Mouse (Mus musculus) bone marrow, adult 2 months (tissue): Measurements from ENCODE around the gene Fam118a. TPM values are rescaled to one million over a fixed set of nuclear protein-coding genes. Genes with fewer than 3 reads are reported as not detected.
"Not testable (repeated sequence)": the region's sequence is repeated elsewhere in the genome, so short reads cannot be mapped to it uniquely, and the experiment has no call there.

Experiments used
- H3K27ac ChIP-seq: fragments of 200-500 bp; 2 replicates; pipeline ENCODE4 v1.5.1; 2012; ENCODE audit warnings: low read depth, mild to moderate bottlenecking, control low read depth, inconsistent platforms, low read length; ENCODE audit not compliant: control insufficient read depth, poor library complexity, insufficient read depth
- H3K4me1 ChIP-seq: fragments of 200-500 bp; 2 replicates; pipeline ENCODE4 v1.6.1; 2011; ENCODE audit warnings: low read length; ENCODE audit not compliant: control insufficient read depth, insufficient read depth
- H3K4me3 ChIP-seq: fragments of 200-500 bp; replicated peaks from 2 replicates; pipeline ENCODE3; 2011; ENCODE audit warnings: mild to moderate bottlenecking, low read depth, low read length, control low read depth; ENCODE audit not compliant: control insufficient read depth
- CTCF ChIP-seq: fragments of 200-500 bp; IDR thresholded peaks from 2 replicates; pipeline ENCODE4 v1.5.1; 2011; ENCODE audit warnings: low read length, control low read depth; ENCODE audit not compliant: control insufficient read depth, insufficient read depth
- POLR2A ChIP-seq: fragments of 200-500 bp; IDR thresholded peaks from 2 replicates; pipeline ENCODE4 v1.6.1; 2011; ENCODE audit warnings: low read depth, mild to moderate bottlenecking, control low read depth, low read length, borderline replicate concordance; ENCODE audit not compliant: control insufficient read depth
- WGBS: fragments of 180-500 bp; shearing (Covaris S2); methylation state at CpG from one replicate; pipeline ENCODE4 v1.1.7; 2018; 5-methylcytosine and 5-hydroxymethylcytosine counted together
- polyA plus RNA-seq: library from polyadenylated mRNA; stranded (reverse); fragments of >200 nt; gene quantifications from 2 replicates; pipeline ENCODE4 v1.2.4, GENCODE M21; 2011; ENCODE audit warnings: low replicate concordance; ENCODE audit not compliant: missing spikeins, insufficient read depth, insufficient read length

The Fam118a gene
- polyA plus RNA-seq, 1 experiment = 8.7 TPM

DNA sequence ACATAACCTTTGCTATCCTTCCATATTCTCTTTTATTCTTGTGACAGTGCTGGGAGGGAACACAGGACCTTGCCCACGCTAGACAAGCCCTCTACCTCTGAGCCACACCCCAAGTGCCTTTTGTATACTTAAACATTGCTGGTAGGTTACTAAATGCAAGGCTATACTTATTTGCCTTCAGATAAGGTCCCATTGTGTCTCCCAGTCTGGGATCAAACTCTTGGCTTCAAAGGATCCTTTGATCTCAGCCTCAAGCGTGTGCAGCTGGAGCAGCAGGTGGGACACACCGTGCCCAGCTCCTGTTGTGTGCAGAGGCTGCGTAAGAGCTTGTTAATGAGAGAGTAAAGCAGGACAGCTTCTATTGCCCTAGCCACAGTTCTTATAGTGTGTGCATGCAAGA, 1.0 kb upstream of the Fam118a start:
- H3K4me3 ChIP-seq = no peak overlapping the region
- WGBS = 78% methylated on average over 4 of the region's 4 CpGs

GRCm38 (mm10) chr15:85030643-85031042, 1.9 kb downstream of the Fam118a start:
- not testable (repeated sequence) for H3K4me3 ChIP-seq, H3K4me1 ChIP-seq, H3K27ac ChIP-seq
- WGBS = 75% methylated on average over 1 of the region's 1 CpGs

More for the DNA sequence above, 1.0 kb upstream of the Fam118a start:
- no peak overlapping the region for H3K27ac ChIP-seq
- H3K4me1 ChIP-seq = no peaks in the 10 kb centered on the region
- TF ChIP-seq POLR2A (no peak), CTCF (no peak)

DNA sequence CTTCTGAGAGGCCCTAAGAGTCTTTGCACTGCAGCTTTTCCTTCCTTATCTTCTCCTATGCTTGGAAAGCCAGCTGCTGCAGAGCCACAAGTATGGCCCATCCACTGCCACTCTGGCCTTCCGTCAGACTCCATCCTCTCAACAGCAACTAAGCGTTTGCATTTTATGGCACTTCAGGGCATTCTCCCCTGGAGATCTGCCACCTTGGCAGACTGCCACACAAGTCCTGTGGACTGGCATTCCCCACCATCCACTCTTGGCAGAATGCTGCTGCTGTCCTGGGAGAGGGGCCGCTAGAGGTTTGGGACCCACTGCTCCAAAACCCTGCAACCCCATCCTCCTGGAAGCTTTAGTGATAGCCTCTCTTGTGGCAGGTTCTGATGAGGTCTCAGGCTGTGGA, 3.1 kb downstream of the Fam118a start:
- H3K4me3 ChIP-seq = no peak overlapping the region
- TF ChIP-seq POLR2A (no peak), CTCF (no peak)
- WGBS = 85% methylated on average over 3 of the region's 3 CpGs

GRCm38 (mm10) chr15:85033916-85034315, 5.2 kb downstream of the Fam118a start:
- H3K4me3 ChIP-seq, H3K4me1 ChIP-seq, H3K27ac ChIP-seq: not testable (repeated sequence)
- WGBS = 50% methylated on average over 7 of the region's 7 CpGs

More for the DNA sequence above, 3.1 kb downstream of the Fam118a start:
- Histone ChIP-seq H3K27ac (no peak overlapping the region), H3K4me1 (peaks cover 2% of the 10 kb centered on the region)

GRCm38 (mm10) chr15:85036566-85037342, 8.0 kb downstream of the Fam118a start:
- TF ChIP-seq POLR2A (peak; percentile 0; the same call in 1 of the 2 replicates), CTCF (0 out of 2 replicates have a peak, but pooled peaks have one; percentile 0)
- peak overlapping the region; percentile 70 for H3K4me3 ChIP-seq
- peaks cover 3% of the 10 kb centered on the region for H3K4me1 ChIP-seq
- H3K27ac ChIP-seq = peak overlapping the region; percentile 61
- under 1% methylated on average over 75 of the region's 75 CpGs for WGBS

DNA sequence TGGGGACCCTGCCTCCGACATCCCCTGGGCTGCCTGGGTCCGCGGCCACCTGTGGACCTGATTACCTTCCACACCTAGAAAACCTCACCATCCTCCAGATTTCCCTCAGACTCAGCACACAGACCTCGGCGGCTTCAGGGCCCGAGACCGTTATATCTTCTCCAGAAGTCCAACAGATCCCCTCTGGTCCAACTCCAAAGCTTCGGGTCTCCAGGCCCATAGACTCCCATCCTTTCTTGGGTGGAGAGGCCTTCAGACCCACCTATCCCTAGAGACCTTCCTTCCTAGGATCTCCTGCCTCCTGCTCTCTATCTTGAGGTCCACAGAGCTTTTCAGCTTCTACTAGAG, 8.6 kb downstream of the Fam118a start:
- Histone ChIP-seq H3K4me1 (peaks cover 3% of the 10 kb centered on the region), H3K4me3 (peak overlapping the region; percentile 70), H3K27ac (peak overlapping the region; percentile 61; the same call in 1 of the 2 replicates)
- WGBS = 5% methylated on average over 8 of the region's 8 CpGs
- TF ChIP-seq CTCF = no peak
- TF ChIP-seq POLR2A = no peak

GRCm38 (mm10) chr15:85041546-85042225, 12.9 kb downstream of the Fam118a start:
- TF ChIP-seq POLR2A (no peak), CTCF (no peak)
- Histone ChIP-seq H3K27ac (no peak overlapping the region), H3K4me3 (no peak overlapping the region), H3K4me1 (peaks cover 1% of the 10 kb centered on the region; the same call in 1 of the 2 replicates)
- WGBS = 79% methylated on average over 10 of the region's 10 CpGs

- TF ChIP-seq CTCF (peak; percentile 46), POLR2A (no peak)
- H3K27ac ChIP-seq = no peak overlapping the region
These were observed 13.7 kb downstream of the Fam118a start for GRCm38 (mm10) chr15:85042361-85042954.

More at GRCm38 (mm10) chr15:85042361-85042954, 13.7 kb downstream of the Fam118a start:
- 26% methylated on average over 4 of the region's 4 CpGs for whole genome bisulfite sequencing
- no peak overlapping the region for H3K4me3 ChIP-seq
- H3K4me1 ChIP-seq = peaks cover 1% of the 10 kb centered on the region; the same call in 1 of the 2 replicates
